Mouse (Mus musculus) cerebellum, adult 2 months (tissue): ENCODE measurements around the gene S1pr4.

Experiments used
- CTCF ChIP-seq: fragments of 200-500 bp; IDR thresholded peaks from 2 replicates; pipeline ENCODE4 v1.5.1; 2011; ENCODE audit warnings: low read depth, mild to moderate bottlenecking, control low read depth, low read length, moderate library complexity, borderline replicate concordance; ENCODE audit not compliant: insufficient read depth
- POLR2A ChIP-seq: fragments of 200-500 bp; IDR thresholded peaks from 2 replicates; pipeline ENCODE4 v1.6.1; 2011; ENCODE audit warnings: low read length, control low read depth, borderline replicate concordance; ENCODE audit not compliant: insufficient read depth

GRCm38 (mm10) chr10:81457624-81458023 is 42.3 kb downstream of the S1pr4 start:
- no peak for TF ChIP-seq CTCF
- TF ChIP-seq POLR2A: no peak
